Mouse (Mus musculus) liver, postnatal 0 days (tissue): ENCODE results near the gene Gm20388. TPM values are rescaled to one million over a fixed set of nuclear protein-coding genes. Genes with fewer than 3 reads are reported as not detected.

Source experiments
- ATAC-seq: fragments of 200-750 bp; cut with Nextera tagmentation; 2 replicates; pipeline ENCODE4 v1.8.0; 2017; ENCODE audit warnings: mild to moderate bottlenecking, moderate library complexity
- DNase-seq: peaks from one replicate; pipeline ENCODE4 v3.0.0-alpha.2; 2016
- H3K27ac ChIP-seq: fragments of 300-500 bp; sonication (generic); 2 replicates; pipeline ENCODE4 v1.5.1; 2014; ENCODE audit warnings: antibody characterized with exemption, moderate library complexity, mild to moderate bottlenecking, low read depth
- H3K27me3 ChIP-seq: fragments of 300-500 bp; sonication (generic); 2 replicates; pipeline ENCODE4 v1.6.1; 2014; ENCODE audit warnings: low read length, control low read depth, mixed read lengths; ENCODE audit not compliant: insufficient read depth
- H3K36me3 ChIP-seq: fragments of 300-500 bp; sonication (generic); replicated peaks from 2 replicates; pipeline ENCODE4 v1.6.1; 2014; ENCODE audit warnings: mild to moderate bottlenecking, control low read depth, low read length, moderate library complexity, mixed read lengths; ENCODE audit not compliant: insufficient read depth
- H3K4me1 ChIP-seq: fragments of 300-500 bp; sonication (generic); 2 replicates; pipeline ENCODE4 v1.6.1; 2014; ENCODE audit warnings: antibody characterized with exemption, mild to moderate bottlenecking, control low read depth; ENCODE audit not compliant: insufficient read depth
- H3K4me2 ChIP-seq: fragments of 300-500 bp; sonication (generic); 2 replicates; pipeline ENCODE4 v1.6.1; 2014; ENCODE audit warnings: low read depth, mild to moderate bottlenecking, low read length, moderate library complexity, mixed read lengths
- H3K4me3 ChIP-seq: fragments of 300-500 bp; sonication (generic); 2 replicates; pipeline ENCODE4 v1.5.1; 2014; ENCODE audit warnings: low read depth, low read length
- H3K9ac ChIP-seq: fragments of 300-500 bp; sonication (generic); replicated peaks from 2 replicates; pipeline ENCODE4 v1.6.1; 2014; ENCODE audit warnings: mild to moderate bottlenecking, moderate library complexity
- H3K9me3 ChIP-seq: fragments of 300-500 bp; sonication (generic); 2 replicates; pipeline ENCODE4 v1.6.1; 2016; ENCODE audit warnings: mild to moderate bottlenecking, control low read depth, low read length, mixed read lengths
- CTCF ChIP-seq: sonication (generic); IDR thresholded peaks from 2 replicates; pipeline ENCODE4 v1.5.1; 2016; ENCODE audit warnings: antibody characterized with exemption, low read depth
- EP300 ChIP-seq: IDR thresholded peaks from 2 replicates; pipeline ENCODE4 v1.6.1; 2016; ENCODE audit warnings: antibody characterized with exemption, low read depth, mild to moderate bottlenecking
- WGBS: fragments of 180-500 bp; shearing (Covaris S2); extraction: QIAGEN DNeasy Blood & Tissue Kit; methylation state at CpG from one replicate; pipeline ENCODE4 v1.1.7; 2014; ENCODE audit not compliant: insufficient replicate concordance; 5-methylcytosine and 5-hydroxymethylcytosine counted together
- polyA plus RNA-seq: library from polyadenylated mRNA; unstranded; fragments of >200 nt; fragmentation: Nextera tagmentation; extraction: Ambion mirVana; gene quantifications from 2 replicates; pipeline ENCODE4 v1.2.1, GENCODE M21; 2015

The Gm20388 gene
- polyA plus RNA-seq, 1 experiment from 2014 or later = not detected

GRCm38 (mm10) chr8:119881301-119881700 lies 29.3 kb upstream of the Gm20388 start:
- Histone ChIP-seq H3K4me3 (no peak overlapping the region), H3K27me3 (no peaks in the 10 kb centered on the region), H3K36me3 (peaks cover 5% of the 10 kb centered on the region), H3K27ac (no peak overlapping the region), H3K9ac (no peak overlapping the region), H3K9me3 (no peaks in the 10 kb centered on the region), H3K4me1 (peaks cover 7% of the 10 kb centered on the region), H3K4me2 (no peak overlapping the region)
- ATAC-seq (no peak), DNase-seq (no peak)
- TF ChIP-seq CTCF (no peak), EP300 (no peak)
- 71% methylated on average over 6 of the region's 6 CpGs for WGBS

GRCm38 (mm10) chr8:119881917-119882316 lies 28.7 kb upstream of the Gm20388 start:
- 80% methylated on average over 8 of the region's 8 CpGs for WGBS
- no peak for TF ChIP-seq CTCF
- no peak for TF ChIP-seq EP300

GRCm38 (mm10) chr8:119883281-119883680 lies 27.4 kb upstream of the Gm20388 start:
- no peaks in the 10 kb centered on the region; the same call in 1 of the 2 replicates for H3K36me3 ChIP-seq
- no peak overlapping the region for H3K9ac ChIP-seq
- ATAC-seq (no peak), DNase-seq (no peak)
- H3K4me1 ChIP-seq = peaks cover 7% of the 10 kb centered on the region
- H3K9me3 ChIP-seq = no peaks in the 10 kb centered on the region
- TF ChIP-seq EP300 (no peak), CTCF (no peak)
- WGBS = 88% methylated on average over 7 of the region's 7 CpGs
- H3K27me3 ChIP-seq = no peaks in the 10 kb centered on the region
- no peak overlapping the region for H3K4me3 ChIP-seq
- H3K27ac ChIP-seq = no peak overlapping the region
- no peak overlapping the region for H3K4me2 ChIP-seq

More at GRCm38 (mm10) chr8:119881917-119882316, 28.7 kb upstream of the Gm20388 start:
- H3K4me1 ChIP-seq = peaks cover 7% of the 10 kb centered on the region
- H3K9me3 ChIP-seq = no peaks in the 10 kb centered on the region
- H3K27me3 ChIP-seq = no peaks in the 10 kb centered on the region
- ATAC-seq (no peak), DNase-seq (no peak)
- no peak overlapping the region for H3K27ac ChIP-seq
- H3K9ac ChIP-seq = no peak overlapping the region
- no peak overlapping the region for H3K4me3 ChIP-seq
- peaks cover 2% of the 10 kb centered on the region for H3K36me3 ChIP-seq
- no peak overlapping the region for H3K4me2 ChIP-seq

- TF ChIP-seq CTCF (no peak), EP300 (no peak)
- WGBS = 39% methylated on average over 3 of the region's 3 CpGs
- H3K4me2 ChIP-seq = 0 out of 2 replicates have a peak overlapping the region, but pooled peaks have one; percentile 1
- no peaks in the 10 kb centered on the region for H3K36me3 ChIP-seq
- no peaks in the 10 kb centered on the region for H3K27me3 ChIP-seq
- H3K4me1 ChIP-seq = peaks cover 7% of the 10 kb centered on the region
- DNase-seq = peak; percentile 59
- H3K4me3 ChIP-seq = no peak overlapping the region
- peak; percentile 95 for ATAC-seq
- H3K9me3 ChIP-seq = no peaks in the 10 kb centered on the region
- 0 out of 2 replicates have a peak overlapping the region, but pooled peaks have one; percentile 6 for H3K9ac ChIP-seq
- H3K27ac ChIP-seq = peak overlapping the region; percentile 58
Measured at GRCm38 (mm10) chr8:119885612-119886011, 25.0 kb upstream of the Gm20388 start.

- no peak for ATAC-seq
Measured at GRCm38 (mm10) chr8:119887130-119887529, 23.5 kb upstream of the Gm20388 start.

GRCm38 (mm10) chr8:119888012-119888411 lies 22.6 kb upstream of the Gm20388 start:
- Histone ChIP-seq H3K9ac (no peak overlapping the region), H3K27ac (no peak overlapping the region), H3K4me3 (no peak overlapping the region), H3K9me3 (no peaks in the 10 kb centered on the region), H3K4me1 (peaks cover 7% of the 10 kb centered on the region), H3K27me3 (no peaks in the 10 kb centered on the region), H3K4me2 (no peak overlapping the region), H3K36me3 (no peaks in the 10 kb centered on the region)
- 71% methylated on average over 4 of the region's 4 CpGs for WGBS
- TF ChIP-seq CTCF (no peak), EP300 (no peak)
- ATAC-seq (no peak), DNase-seq (no peak)

More at GRCm38 (mm10) chr8:119887130-119887529, 23.5 kb upstream of the Gm20388 start:
- no peak overlapping the region for H3K4me3 ChIP-seq
- H3K4me1 ChIP-seq = peaks cover 7% of the 10 kb centered on the region
- no peaks in the 10 kb centered on the region for H3K9me3 ChIP-seq
- H3K27me3 ChIP-seq = no peaks in the 10 kb centered on the region
- 88% methylated on average over 3 of the region's 3 CpGs for WGBS
- H3K9ac ChIP-seq = no peak overlapping the region
- DNase-seq = peak; percentile 72
- no peaks in the 10 kb centered on the region for H3K36me3 ChIP-seq
- H3K27ac ChIP-seq = no peak overlapping the region
- TF ChIP-seq CTCF = peak; percentile 92
- no peak for TF ChIP-seq EP300
- H3K4me2 ChIP-seq = no peak overlapping the region

- no peak overlapping the region for H3K4me3 ChIP-seq
- no peak for DNase-seq
- ATAC-seq = no peak
- no peaks in the 10 kb centered on the region for H3K36me3 ChIP-seq
- H3K9ac ChIP-seq = no peak overlapping the region
- peaks cover 12% of the 10 kb centered on the region for H3K4me1 ChIP-seq
- 77% methylated on average over 4 of the region's 4 CpGs for WGBS
- H3K27me3 ChIP-seq = peaks cover 11% of the 10 kb centered on the region; the same call in 1 of the 2 replicates
- TF ChIP-seq EP300 (no peak), CTCF (no peak)
- H3K4me2 ChIP-seq = no peak overlapping the region
- H3K27ac ChIP-seq = no peak overlapping the region
- H3K9me3 ChIP-seq = no peaks in the 10 kb centered on the region
Measured at GRCm38 (mm10) chr8:119897069-119897468, 13.6 kb upstream of the Gm20388 start.
